Mouse (Mus musculus) heart, embryonic 14.5 days (tissue): Measurements from ENCODE around the gene Slc35f2. TPM values are rescaled to one million over a fixed set of nuclear protein-coding genes. Genes with fewer than 3 reads are reported as not detected.

Experiments
- ATAC-seq: fragments of 200-750 bp; cut with Nextera tagmentation; 2 replicates; pipeline ENCODE4 v1.8.0; 2017; ENCODE audit warnings: low read depth, moderate TSS enrichment; ENCODE audit not compliant: insufficient number of reproducible peaks, insufficient read depth, low FRiP score
- H3K27ac ChIP-seq, 2 experiments: fragments of 200-500 bp in 1 of 2; fragments of 300-500 bp in 1 of 2; sonication (generic) in 1 of 2; replicated peaks in 1 of 2; 2 replicates each; pipeline ENCODE4 v1.5.1; 2012 to 2014; ENCODE audit warnings: low read depth in 2 of 2, low read length in 2 of 2, control low read depth in 1 of 2, mild to moderate bottlenecking in 1 of 2, mixed read lengths in 1 of 2; ENCODE audit not compliant: control insufficient read depth in 1 of 2, insufficient read depth in 1 of 2
- H3K27me3 ChIP-seq: fragments of 300-500 bp; sonication (generic); 2 replicates; pipeline ENCODE4 v1.6.1; 2014; ENCODE audit warnings: mild to moderate bottlenecking, low read length, control low read depth; ENCODE audit not compliant: control insufficient read depth, insufficient read depth
- H3K36me3 ChIP-seq: fragments of 300-500 bp; sonication (generic); 2 replicates; pipeline ENCODE4 v1.6.1; 2014; ENCODE audit warnings: mild to moderate bottlenecking, control low read depth, low read length, mixed read lengths; ENCODE audit not compliant: control insufficient read depth, insufficient read depth
- H3K4me1 ChIP-seq, 2 experiments: fragments of 200-500 bp in 1 of 2; fragments of 300-500 bp in 1 of 2; sonication (generic) in 1 of 2; 2 replicates each; pipeline ENCODE4 v1.6.1; 2012 to 2014; ENCODE audit warnings: low read length in 2 of 2, control low read depth in 1 of 2, mixed read lengths in 1 of 2; ENCODE audit not compliant: control insufficient read depth in 2 of 2, insufficient read depth in 2 of 2
- H3K4me2 ChIP-seq: fragments of 300-500 bp; sonication (generic); 2 replicates; pipeline ENCODE4 v1.6.1; 2014; ENCODE audit warnings: mild to moderate bottlenecking, low read length
- H3K4me3 ChIP-seq, 2 experiments: fragments of 200-500 bp in 1 of 2; fragments of 300-500 bp in 1 of 2; sonication (generic) in 1 of 2; 2 replicates each; pipeline ENCODE4 v1.5.1; 2012 to 2014; ENCODE audit warnings: low read length in 2 of 2, mild to moderate bottlenecking in 2 of 2, control low read depth in 1 of 2, low read depth in 1 of 2, moderate library complexity in 1 of 2; ENCODE audit not compliant: control insufficient read depth in 1 of 2, insufficient read depth in 1 of 2
- H3K9ac ChIP-seq: fragments of 300-500 bp; sonication (generic); 2 replicates; pipeline ENCODE4 v1.6.1; 2014; ENCODE audit warnings: mild to moderate bottlenecking, low read length
- H3K9me3 ChIP-seq: fragments of 300-500 bp; sonication (generic); 2 replicates; pipeline ENCODE4 v1.6.1; 2016; ENCODE audit warnings: low read length, control low read depth; ENCODE audit not compliant: control insufficient read depth
- WGBS: fragments of 180-500 bp; shearing (Covaris S2); extraction: QIAGEN DNeasy Blood & Tissue Kit; methylation state at CpG from one replicate; pipeline ENCODE4 v1.1.7; 2014; 5-methylcytosine and 5-hydroxymethylcytosine counted together
- polyA plus RNA-seq: library from polyadenylated mRNA; unstranded; fragments of >200 nt; fragmentation: Nextera tagmentation; extraction: Ambion mirVana; gene quantifications from 2 replicates; pipeline ENCODE4 v1.2.1, GENCODE M21; 2014

The Slc35f2 gene
- polyA plus RNA-seq, 1 experiment from 2014 or later: 0.35 TPM

DNA sequence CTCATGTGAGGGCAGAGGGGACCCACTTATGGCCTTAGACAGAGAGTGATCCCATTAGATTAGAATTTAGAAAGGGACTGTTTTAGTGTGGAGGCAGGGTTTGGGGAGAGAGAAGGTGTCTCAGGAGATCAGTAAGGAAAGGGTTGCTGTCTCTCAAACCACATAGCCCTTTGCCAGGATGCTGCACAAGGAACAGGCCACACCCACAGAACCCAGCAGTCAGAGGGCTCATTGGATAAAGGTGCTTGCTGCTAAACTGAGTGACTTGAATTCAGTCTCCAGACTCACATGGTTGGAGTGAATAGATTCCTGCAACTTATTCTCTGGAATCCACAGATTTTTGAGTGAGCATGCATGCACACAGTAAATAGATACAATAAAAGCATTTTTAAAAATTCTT lies 24.0 kb downstream of the Slc35f2 start:
- no peak overlapping the region for H3K4me3 ChIP-seq
- no peak overlapping the region for H3K9ac ChIP-seq
- no peaks in the 10 kb centered on the region for H3K36me3 ChIP-seq
- no peaks in the 10 kb centered on the region for H3K4me1 ChIP-seq
- H3K4me2 ChIP-seq: no peak overlapping the region
- H3K27ac ChIP-seq: no peak overlapping the region
- no peak for ATAC-seq
- H3K9me3 ChIP-seq: no peaks in the 10 kb centered on the region
- H3K27me3 ChIP-seq: no peaks in the 10 kb centered on the region

DNA sequence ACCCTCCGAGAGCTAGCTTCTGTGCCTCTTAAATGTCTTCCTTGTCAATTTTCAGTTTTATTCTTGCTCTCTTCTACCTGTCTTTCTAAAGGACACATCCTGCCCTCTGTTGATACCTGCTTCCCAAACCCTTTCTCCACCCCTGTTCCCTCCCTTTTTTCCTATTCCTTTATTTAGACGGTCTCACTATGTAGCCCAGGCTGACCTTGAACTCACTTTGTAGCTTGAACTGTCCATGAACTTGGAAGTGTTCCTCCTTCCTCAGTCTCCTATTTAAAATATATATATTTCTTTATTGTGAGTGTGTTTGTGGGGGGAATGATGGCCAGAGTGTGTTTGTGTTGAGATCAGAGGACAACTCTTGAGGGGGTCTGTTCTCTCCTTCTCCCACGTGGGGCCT lies 25.0 kb downstream of the Slc35f2 start:
- no peaks in the 10 kb centered on the region for H3K27me3 ChIP-seq

DNA sequence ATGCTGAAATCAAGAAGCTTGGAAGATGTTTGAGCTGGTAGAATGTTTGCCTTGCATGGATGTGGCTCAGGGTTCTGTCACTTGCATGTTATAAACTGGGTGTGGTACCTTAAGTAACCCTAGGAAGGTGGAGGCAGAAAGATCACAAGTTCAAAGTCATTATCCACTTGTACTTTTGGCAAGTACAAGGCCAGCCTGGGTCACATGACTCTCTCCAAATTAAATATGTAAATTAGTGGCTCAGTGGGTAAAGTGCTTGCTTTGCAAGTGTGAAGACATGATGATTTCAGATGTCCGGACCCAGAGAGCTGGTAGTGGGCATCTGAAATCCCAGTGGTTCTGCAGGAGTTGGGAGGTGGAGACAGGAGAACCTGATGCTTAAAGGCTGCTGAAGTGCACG lies 25.8 kb downstream of the Slc35f2 start:
- Histone ChIP-seq H3K9me3 (no peaks in the 10 kb centered on the region), H3K27me3 (no peaks in the 10 kb centered on the region), H3K27ac (no peak overlapping the region), H3K36me3 (no peaks in the 10 kb centered on the region), H3K4me3 (no peak overlapping the region), H3K4me1 (no peaks in the 10 kb centered on the region), H3K9ac (no peak overlapping the region), H3K4me2 (no peak overlapping the region)
- 77% methylated on average over 2 of the region's 2 CpGs for WGBS
- ATAC-seq: no peak

More for the DNA sequence above, 25.0 kb downstream of the Slc35f2 start:
- no peaks in the 10 kb centered on the region for H3K36me3 ChIP-seq
- H3K9ac ChIP-seq: no peak overlapping the region
- H3K27ac ChIP-seq: no peak overlapping the region
- no peak for ATAC-seq
- H3K4me2 ChIP-seq: no peak overlapping the region
- WGBS: 66% methylated on average over 3 of the region's 3 CpGs
- no peaks in the 10 kb centered on the region for H3K4me1 ChIP-seq
- no peaks in the 10 kb centered on the region for H3K9me3 ChIP-seq
- H3K4me3 ChIP-seq: no peak overlapping the region

DNA sequence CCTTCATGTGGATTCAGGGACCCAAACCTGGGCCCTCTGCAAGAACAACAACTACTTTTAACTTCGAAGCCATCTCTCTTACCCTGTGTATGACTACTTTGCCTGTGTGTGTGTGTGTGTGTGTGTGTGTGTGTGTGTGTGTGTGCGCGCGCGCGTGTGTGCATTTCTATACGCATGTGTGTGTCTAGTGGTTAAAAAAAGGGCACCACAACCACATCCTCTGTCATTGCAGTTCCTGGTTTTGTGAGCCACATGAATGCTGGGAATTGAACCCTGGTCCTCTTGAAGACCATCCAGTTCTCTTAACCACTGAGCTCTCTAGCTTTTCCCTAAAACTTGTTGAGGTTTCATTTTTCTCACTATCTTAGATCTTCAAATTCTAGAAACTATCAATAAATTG lies 31.6 kb downstream of the Slc35f2 start:
- 90% methylated on average over 7 of the region's 7 CpGs for WGBS
- Histone ChIP-seq H3K27me3 (no peaks in the 10 kb centered on the region), H3K9ac (no peak overlapping the region), H3K4me1 (no peaks in the 10 kb centered on the region), H3K4me2 (no peak overlapping the region), H3K27ac (no peak overlapping the region), H3K36me3 (no peaks in the 10 kb centered on the region), H3K4me3 (no peak overlapping the region), H3K9me3 (no peaks in the 10 kb centered on the region)
- no peak for ATAC-seq

DNA sequence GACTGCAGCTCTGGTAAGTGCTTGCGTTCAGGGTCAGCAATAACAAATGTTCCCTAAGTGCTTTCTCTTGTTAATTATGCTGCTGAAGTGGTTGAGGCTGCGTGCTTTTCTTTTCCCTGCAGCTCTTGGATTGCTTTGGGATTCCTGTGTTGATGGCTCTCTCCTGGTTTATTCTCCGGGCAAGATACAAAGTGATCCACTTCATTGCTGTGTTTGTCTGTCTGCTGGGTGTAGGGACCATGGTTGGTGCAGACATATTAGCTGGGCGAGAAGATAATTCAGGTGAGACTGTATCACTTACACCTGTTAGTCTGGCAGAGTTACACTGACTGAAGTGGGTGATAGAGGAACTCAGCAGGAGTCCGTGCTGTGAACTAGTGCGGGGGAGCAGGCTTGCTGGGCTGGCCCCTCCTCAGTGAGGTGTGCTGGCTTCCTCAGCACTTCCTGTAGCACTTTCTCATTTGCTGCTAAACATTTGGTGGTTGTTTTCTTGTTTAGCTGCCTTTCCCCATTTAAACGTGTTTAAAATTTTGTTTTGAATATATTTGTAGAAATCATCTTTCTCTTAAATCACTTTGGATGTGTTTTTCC lies 35.3 kb downstream of the Slc35f2 start:
- no peaks in the 10 kb centered on the region for H3K27me3 ChIP-seq
- no peak overlapping the region for H3K4me3 ChIP-seq
- WGBS: 10% methylated on average over 7 of the region's 7 CpGs
- no peak for ATAC-seq
- no peak overlapping the region for H3K4me2 ChIP-seq
- H3K36me3 ChIP-seq: no peaks in the 10 kb centered on the region
- no peak overlapping the region for H3K9ac ChIP-seq
- no peaks in the 10 kb centered on the region for H3K4me1 ChIP-seq
- no peak overlapping the region for H3K27ac ChIP-seq
- no peaks in the 10 kb centered on the region for H3K9me3 ChIP-seq

DNA sequence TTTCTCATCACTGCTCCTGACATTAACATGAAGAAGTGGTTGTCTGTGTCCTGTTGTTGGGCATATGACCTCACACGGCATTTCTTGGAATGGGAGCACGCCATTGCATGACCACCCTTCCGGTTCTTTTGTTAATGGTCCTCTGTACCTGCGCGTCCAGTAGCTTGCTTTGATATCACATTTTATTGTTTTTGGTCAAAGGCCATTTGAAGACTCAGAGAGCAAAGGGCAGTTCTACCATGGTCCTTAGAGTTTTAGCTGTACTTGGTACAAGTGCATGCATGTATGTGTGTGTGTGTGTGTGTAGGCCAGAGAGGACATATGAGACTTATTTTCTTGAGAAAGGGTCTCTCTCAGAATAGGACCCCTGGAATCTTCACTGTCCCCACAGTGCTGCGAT lies 42.1 kb downstream of the Slc35f2 start:
- ATAC-seq: no peak
- no peak overlapping the region for H3K4me3 ChIP-seq
- H3K9me3 ChIP-seq: no peaks in the 10 kb centered on the region
- H3K4me1 ChIP-seq: no peaks in the 10 kb centered on the region
- H3K36me3 ChIP-seq: no peaks in the 10 kb centered on the region
- WGBS: 93% methylated on average over 6 of the region's 6 CpGs
- H3K4me2 ChIP-seq: no peak overlapping the region
- H3K27ac ChIP-seq: no peak overlapping the region
- no peaks in the 10 kb centered on the region for H3K27me3 ChIP-seq
- H3K9ac ChIP-seq: no peak overlapping the region

DNA sequence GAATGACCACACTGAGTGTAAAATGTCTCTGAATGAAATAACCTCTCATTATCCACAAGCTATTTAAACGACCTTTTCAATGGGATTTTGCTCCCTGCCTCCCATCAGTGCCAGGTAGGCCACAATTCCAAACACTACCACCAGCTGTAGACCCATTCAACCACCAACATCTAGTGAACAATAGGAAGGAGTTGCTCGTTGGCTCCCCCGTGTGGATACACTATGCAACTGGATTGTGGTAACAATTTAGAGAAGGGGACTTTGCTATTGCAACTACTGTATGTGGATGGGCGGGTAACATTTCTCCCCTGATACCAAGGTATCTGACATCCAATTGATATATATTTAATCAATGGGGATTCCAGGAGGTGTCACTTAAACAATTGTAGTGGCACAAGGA lies 47.4 kb downstream of the Slc35f2 start:
- Histone ChIP-seq H3K9me3 (no peaks in the 10 kb centered on the region), H3K36me3 (no peaks in the 10 kb centered on the region), H3K27me3 (no peaks in the 10 kb centered on the region), H3K9ac (no peak overlapping the region), H3K4me2 (no peak overlapping the region), H3K4me1 (no peaks in the 10 kb centered on the region), H3K27ac (no peak overlapping the region), H3K4me3 (no peak overlapping the region)
- 25% methylated on average over 4 of the region's 4 CpGs for WGBS
- ATAC-seq: no peak

DNA sequence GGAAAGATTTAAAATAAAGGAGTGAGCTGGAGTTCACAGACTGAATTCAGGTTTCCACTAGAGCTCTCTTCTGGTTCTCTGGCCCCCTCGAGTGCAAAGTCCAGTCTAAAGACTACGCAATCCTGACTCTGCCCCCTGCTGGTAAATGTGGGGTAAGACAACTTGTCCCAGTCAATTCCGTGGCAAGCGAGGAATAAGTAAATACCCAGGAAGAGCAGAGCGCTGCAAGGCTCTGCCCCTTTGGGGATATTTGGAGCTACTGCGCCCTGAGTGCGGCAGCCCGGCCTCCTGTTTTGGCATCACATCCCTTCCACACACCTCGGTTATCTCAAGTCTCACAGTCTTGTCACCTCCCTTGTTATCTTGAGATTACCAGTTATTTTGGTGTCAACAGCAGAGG lies 54.0 kb downstream of the Slc35f2 start:
- H3K4me2 ChIP-seq: peak overlapping the region; percentile 32
- 3% methylated on average over 9 of the region's 9 CpGs for WGBS

More for the DNA sequence above, 54.0 kb downstream of the Slc35f2 start:
- no peak for ATAC-seq
- Histone ChIP-seq H3K4me3 (no peak overlapping the region), H3K4me1 (peaks cover 0 to 4% of the 10 kb centered on the region in 2 experiments; a peak in 1 of 4 replicates), H3K36me3 (no peaks in the 10 kb centered on the region), H3K9ac (no peak overlapping the region), H3K9me3 (no peaks in the 10 kb centered on the region), H3K27ac (no peak overlapping the region), H3K27me3 (0 out of 2 replicates have a peak, but pooled peaks cover 4% of the 10 kb centered on the region)
